Mouse (Mus musculus) erythroblast, embryonic 14.5 days (primary cell): ENCODE measurements at regions not wholly inside any gene's neighbourhood (a gene's known extent, or its start where the extent isn't known, plus 50 kb on each side); places are given as distances from the start of the nearest gene placed in this dataset.

Source experiments
- GATA1 ChIP-seq: IDR thresholded peaks from 2 replicates; pipeline ENCODE4 v1.6.1; 2012; ENCODE audit warnings: low read length, inconsistent platforms, mixed read lengths
- TAL1 ChIP-seq: IDR thresholded peaks from 3 replicates; pipeline ENCODE4 v1.6.1; 2012; ENCODE audit warnings: low read length, inconsistent platforms, mixed read lengths

GRCm38 (mm10) chr6:50808126-50808525 is 153.9 kb upstream of the Npvf start:
- TF ChIP-seq GATA1 (no peak), TAL1 (no peak)
